Mouse (Mus musculus) testis, postnatal 10 days (tissue): ENCODE data around the gene Proser1.
A peak's percentile ranks its signal among the peaks of the same experiment; 100 is the strongest.

Experiments used
- DNase-seq: peaks from one replicate; pipeline ENCODE4 v3.0.0; 2021; ENCODE audit warnings: low spot score

The Proser1 gene

GRCm38 (mm10) chr3:53463046-53463764, at the start of gene Proser1, which contains the start of gene Nhlrc3:
TSS of gene Proser1 (plus strand) at chr3:53463666.
TSS of gene Nhlrc3 (minus strand) at chr3:53463332.
- peak; percentile 94 for DNase-seq

- DNase-seq, result peak; percentile 32
Measured at GRCm38 (mm10) chr3:53413959-53414358, 49.5 kb upstream of the Proser1 start.

DNA sequence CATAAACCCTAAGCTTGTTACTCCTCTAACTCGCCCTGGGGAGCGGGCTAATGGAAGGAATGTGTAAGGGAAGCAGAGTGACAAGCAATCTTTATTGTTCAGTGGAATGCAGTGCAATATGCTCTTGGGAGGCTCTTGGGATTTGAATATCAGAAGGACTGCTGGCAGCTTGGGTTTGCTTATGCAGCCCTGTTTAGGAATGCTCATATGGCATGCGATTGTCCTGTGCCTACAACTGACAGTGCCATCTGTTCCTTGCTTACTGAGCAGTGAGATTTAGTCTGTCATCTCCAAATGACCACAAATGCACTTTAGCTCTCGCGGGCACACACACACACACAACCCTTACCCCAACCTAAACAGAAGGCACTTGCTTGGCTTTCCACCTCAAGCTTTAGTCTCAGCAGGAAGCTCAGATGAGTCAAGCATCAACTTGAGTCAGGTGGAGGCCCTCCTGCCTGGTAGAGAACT, 47.4 kb upstream of the Proser1 start:
- DNase-seq, result peak; percentile 11

DNA sequence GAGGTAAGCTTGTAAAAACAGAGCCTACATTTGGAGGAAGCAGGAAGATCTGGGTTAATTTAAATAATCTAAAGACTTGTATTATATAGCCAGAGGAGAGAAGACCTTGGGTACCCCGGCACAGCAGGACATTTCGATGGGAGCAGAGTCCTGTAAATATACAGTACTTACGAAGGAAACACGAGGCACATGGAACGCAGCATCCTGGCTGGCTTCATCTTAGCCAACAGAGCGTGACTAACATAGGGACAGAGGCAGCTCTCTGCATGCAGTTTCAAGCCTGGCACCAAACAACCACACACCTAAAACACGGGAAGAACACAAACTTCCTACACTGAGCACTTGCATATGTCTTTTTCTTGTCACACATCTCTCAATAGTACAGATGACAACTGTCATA, 45.8 kb upstream of the Proser1 start:
- peak; percentile 17 for DNase-seq

GRCm38 (mm10) chr3:53421656-53422055, 41.8 kb upstream of the Proser1 start:
- no peak for DNase-seq

- no peak for DNase-seq
Measured at GRCm38 (mm10) chr3:53422691-53423090, 40.8 kb upstream of the Proser1 start.

DNA sequence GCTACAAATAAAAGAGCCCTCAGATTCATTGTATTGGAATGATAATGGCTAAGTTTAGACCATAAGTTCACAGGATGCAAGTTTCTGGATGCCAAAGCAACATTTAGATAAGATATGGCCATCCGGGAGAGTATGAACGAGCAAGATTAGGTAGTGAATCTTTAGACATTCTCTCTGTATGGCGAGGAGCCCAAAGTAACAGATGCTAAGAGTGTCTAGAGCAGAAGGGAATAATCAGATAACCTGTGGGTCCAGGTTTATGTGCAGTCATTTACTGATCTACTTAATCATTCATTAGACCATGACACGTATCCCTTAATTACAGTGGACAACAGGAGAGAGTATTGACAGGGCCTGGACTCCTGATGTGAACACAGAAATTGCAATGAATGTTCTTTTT, 39.9 kb upstream of the Proser1 start:
- DNase-seq, result no peak

DNA sequence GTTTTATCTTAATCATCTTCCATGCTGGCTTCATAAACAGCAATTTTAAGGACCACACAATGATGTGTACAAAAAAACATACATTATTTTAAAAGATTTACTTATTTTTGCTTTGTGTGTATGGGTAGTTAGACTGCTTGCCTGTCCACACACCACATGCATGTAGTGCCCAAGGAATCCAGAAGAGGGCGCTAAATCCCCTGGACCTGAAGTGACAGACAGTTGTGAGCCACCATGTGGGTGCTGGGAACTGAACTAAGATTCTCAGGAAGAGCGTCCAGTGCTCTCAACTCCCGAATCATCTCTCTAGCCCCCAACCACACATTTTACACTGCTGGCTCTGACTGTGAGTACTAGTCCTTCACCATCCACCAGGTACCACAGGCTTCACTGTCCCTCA, 28.9 kb upstream of the Proser1 start:
- DNase-seq, result no peak

DNA sequence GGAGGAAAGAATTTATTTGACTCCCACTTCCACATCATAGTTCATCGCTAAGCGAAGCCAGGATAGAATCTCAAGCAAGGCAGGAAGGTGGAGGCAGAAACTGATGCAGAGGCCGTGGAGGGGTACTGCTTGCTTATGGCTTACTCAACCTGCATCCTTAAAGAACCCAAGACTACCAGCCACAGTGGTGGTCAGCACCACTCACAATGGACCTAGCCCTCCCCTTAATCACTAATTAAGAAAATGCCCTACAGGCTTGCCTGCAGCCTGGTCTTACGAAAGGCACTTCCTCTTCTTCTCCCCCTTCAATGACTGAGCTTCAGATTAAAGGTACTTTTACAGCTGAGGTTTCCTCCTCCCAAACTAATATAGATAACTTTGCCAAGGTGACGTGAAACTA, 26.9 kb upstream of the Proser1 start:
- DNase-seq, result no peak

DNA sequence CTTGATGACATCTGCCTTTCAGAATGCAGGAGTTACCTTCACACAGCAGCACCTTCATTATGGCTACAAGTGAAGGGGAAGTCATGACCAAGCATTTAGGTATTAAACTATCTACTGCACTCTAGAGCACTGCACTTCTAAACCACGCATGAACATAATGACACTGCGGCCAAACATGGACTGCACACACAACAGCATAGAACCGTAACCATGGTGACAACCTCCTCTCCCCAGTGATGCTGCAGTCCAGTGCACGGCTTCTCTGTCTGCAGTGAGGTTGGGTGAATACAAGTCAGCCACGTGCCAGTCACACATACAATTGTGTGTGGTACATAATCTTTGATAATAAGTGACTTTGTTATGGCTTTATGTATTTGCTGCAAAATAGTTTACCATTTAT, 17.9 kb upstream of the Proser1 start:
- DNase-seq, result no peak

- DNase-seq, result no peak
Measured at GRCm38 (mm10) chr3:53446801-53447200, 16.7 kb upstream of the Proser1 start.

- no peak for DNase-seq
Measured at GRCm38 (mm10) chr3:53448208-53448607, 15.3 kb upstream of the Proser1 start.

DNA sequence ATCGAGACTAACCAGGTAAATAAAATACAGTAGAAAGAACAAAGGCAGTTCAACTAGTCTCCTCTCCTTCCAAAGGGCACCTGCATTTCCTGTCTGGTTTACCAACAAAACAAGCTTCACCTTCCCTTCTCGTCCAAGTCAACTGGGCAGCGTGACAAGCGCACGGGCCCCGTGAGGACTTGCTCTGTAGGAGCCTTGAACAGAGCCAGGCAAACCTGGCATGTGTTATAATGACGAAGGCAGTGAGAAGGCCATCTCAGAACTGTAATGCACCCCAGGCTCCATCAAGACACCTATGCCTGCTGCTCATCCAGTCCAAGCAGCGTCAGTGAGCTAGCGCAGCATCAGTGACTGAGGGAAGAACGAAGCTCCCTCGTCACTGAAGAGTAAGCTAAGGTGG, 12.8 kb upstream of the Proser1 start:
- DNase-seq, result no peak

- DNase-seq, result no peak
Measured at GRCm38 (mm10) chr3:53452351-53452750, 11.1 kb upstream of the Proser1 start.

- peak; percentile 8 for DNase-seq
Measured at GRCm38 (mm10) chr3:53453346-53453745, 10.1 kb upstream of the Proser1 start.

DNA sequence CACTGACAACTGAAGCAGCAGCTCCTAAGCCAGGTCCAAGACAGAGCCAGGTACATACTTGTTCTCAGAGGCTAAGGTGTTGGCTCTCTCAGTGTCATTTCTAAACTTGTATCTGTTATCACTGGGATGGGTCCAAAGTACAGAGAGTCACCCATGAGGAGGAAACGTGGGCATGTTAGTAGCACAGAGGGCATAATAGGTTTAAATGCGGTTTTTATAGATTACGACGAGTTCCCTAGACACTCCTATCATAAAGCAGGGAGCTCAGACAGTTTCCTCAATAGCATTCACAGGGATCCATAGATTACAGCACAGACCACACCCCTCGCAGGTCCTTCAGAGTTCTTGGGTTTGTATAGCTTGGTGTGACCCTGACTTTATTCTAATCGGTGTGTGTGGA, 9.5 kb upstream of the Proser1 start:
- DNase-seq, result peak; percentile 21

- peak; percentile 52 for DNase-seq
Measured at GRCm38 (mm10) chr3:53454561-53454960, 8.9 kb upstream of the Proser1 start.

GRCm38 (mm10) chr3:53454984-53455383, 8.5 kb upstream of the Proser1 start:
- DNase-seq, result peak; percentile 33

- no peak for DNase-seq
Measured at GRCm38 (mm10) chr3:53457750-53458149, 5.7 kb upstream of the Proser1 start.

DNA sequence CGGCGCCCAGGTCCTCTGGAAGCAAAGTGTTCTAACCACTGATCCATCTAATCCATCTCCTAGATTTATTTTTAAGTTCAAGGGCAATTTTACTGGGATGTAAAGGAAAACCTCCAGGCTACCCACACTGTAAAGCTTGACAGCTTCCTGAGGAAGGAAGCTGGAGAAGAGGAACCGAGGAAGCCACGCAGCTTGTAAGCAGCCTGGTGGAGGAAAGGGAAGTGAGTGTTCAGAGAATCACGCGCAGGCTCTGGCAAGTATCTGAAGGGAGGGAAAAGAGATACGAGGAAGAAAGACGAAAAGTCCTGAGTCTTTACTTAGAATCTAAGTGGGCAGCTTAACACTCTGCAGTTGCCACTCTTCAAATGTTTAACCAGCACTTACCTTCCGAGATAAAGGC, 3.4 kb upstream of the Proser1 start:
- no peak for DNase-seq

- DNase-seq, result no peak
Measured at GRCm38 (mm10) chr3:53462701-53463045, 793 bp upstream of the Proser1 start.

GRCm38 (mm10) chr3:53463765-53464114, 274 bp downstream of the Proser1 start:
- no peak for DNase-seq

DNA sequence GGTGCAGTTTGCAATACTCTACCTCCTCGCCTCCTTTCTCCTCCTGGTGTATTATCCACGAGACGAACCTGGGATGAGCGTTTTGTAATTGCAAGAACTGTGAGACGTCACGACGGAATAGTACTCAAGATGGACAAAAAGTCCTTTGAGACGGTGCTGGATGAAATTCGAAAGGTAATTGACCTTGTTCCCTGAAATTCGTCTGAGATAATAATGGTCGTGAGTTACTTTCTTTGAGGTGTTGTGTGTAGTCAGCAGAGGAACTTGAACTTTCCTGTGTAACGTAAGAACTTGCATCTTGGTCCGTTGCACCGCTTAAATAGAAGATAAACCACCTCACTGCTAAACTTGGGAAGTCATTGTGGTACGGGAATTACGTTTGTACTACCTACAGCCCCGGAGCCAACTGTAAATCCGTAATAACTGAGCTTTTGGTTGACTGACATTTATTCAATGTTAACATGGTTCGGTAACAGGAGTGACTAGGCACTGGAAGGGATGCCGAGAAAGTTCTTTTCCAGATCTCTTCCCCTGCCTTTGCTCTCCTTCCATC, 756 bp downstream of the Proser1 start:
- DNase-seq, result no peak

GRCm38 (mm10) chr3:53465330-53465729, 1.9 kb downstream of the Proser1 start:
- no peak for DNase-seq
